Mouse (Mus musculus) ES-Bruce4 (cell line): ENCODE measurements at regions not wholly inside any gene's neighbourhood (a gene's known extent, or its start where the extent isn't known, plus 50 kb on each side); places are given as distances from the start of the nearest gene placed in this dataset.

Source experiments
- CTCF ChIP-seq: IDR thresholded peaks from one replicate; pipeline ENCODE4 v1.8.1; 2011; ENCODE audit warnings: low read depth, low read length
- EP300 ChIP-seq: IDR thresholded peaks from 2 replicates; pipeline ENCODE4 v1.6.1; 2011; ENCODE audit warnings: low read depth, low read length; ENCODE audit not compliant: insufficient read depth

GRCm38 (mm10) chr13:107620887-107621286 lies 423.4 kb upstream of the Smim15 start:
- TF ChIP-seq EP300 (no peak), CTCF (no peak)
